Mouse (Mus musculus) myocyte (in vitro differentiated cells): ENCODE results near the gene Casp3.
"Not testable (repeated sequence)": the region's sequence is repeated elsewhere in the genome, so short reads cannot be mapped to it uniquely, and the experiment has no call there.

Experiments used
- MAX ChIP-seq: IDR thresholded peaks from one replicate; pipeline ENCODE4 v1.6.1; 2011; ENCODE audit warnings: low read depth, mild to moderate bottlenecking, control low read depth
- POLR2A ChIP-seq: IDR thresholded peaks from one replicate; pipeline ENCODE4 v1.6.1; 2011; ENCODE audit warnings: low read depth, mild to moderate bottlenecking, control low read depth, moderate library complexity; ENCODE audit not compliant: insufficient read length
- POLR2AphosphoS2 ChIP-seq: IDR thresholded peaks from one replicate; pipeline ENCODE4 v1.6.1; 2011; ENCODE audit warnings: low read depth, control low read depth; ENCODE audit not compliant: insufficient read length
- REST ChIP-seq: IDR thresholded peaks from one replicate; pipeline ENCODE4 v1.6.1; 2011; ENCODE audit warnings: mild to moderate bottlenecking, control low read depth, moderate library complexity; ENCODE audit not compliant: insufficient read depth, insufficient read length
- SRF ChIP-seq: IDR thresholded peaks from one replicate; pipeline ENCODE4 v1.6.1; 2011; ENCODE audit warnings: low read depth; ENCODE audit not compliant: control insufficient read depth, insufficient read length
- USF1 ChIP-seq: IDR thresholded peaks from one replicate; pipeline ENCODE4 v1.6.1; 2011; ENCODE audit warnings: low read depth, mild to moderate bottlenecking, control low read depth, moderate library complexity

DNA sequence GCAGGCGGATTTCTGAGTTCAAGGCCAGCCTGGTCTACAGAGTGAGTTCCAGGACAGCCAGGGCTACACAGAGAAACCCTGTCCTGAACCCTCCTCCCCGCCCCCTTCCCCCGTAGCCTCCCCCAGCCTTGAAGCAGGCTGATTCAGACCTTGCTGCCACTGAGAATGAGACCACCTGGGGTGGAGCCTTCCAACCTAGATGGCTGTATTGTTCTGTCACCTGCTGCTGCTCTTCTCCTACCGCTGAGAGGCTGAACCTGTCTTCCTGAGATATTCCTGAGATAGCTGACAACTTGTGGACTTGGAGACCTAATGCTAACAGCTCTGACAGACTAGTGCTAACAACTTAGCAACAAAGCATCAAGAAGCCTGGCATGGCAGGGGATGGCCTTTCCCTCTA, 32.8 kb upstream of the Casp3 start:
- TF ChIP-seq POLR2AphosphoS2, USF1, POLR2A, SRF, MAX, REST: not testable (repeated sequence)
